Mouse (Mus musculus): ENCODE data around the gene Cacng8.

Cacng8 gene

GRCm38 (mm10) chr7:3425141-3425540 lies 34.7 kb downstream of the Cacng8 start:
- in situ Hi-C loops (cut with MboI; ENCODE audit: low sequenced_read_pairs): no loop called here

GRCm38 (mm10) chr7:3430161-3430560 lies 39.7 kb downstream of the Cacng8 start:
- in situ Hi-C loops (cut with MboI; ENCODE audit: low sequenced_read_pairs): no loop called here

- in situ Hi-C loops (cut with MboI; ENCODE audit: low sequenced_read_pairs): no loop called here
Observed at GRCm38 (mm10) chr7:3432066-3432465, 41.6 kb downstream of the Cacng8 start.

DNA sequence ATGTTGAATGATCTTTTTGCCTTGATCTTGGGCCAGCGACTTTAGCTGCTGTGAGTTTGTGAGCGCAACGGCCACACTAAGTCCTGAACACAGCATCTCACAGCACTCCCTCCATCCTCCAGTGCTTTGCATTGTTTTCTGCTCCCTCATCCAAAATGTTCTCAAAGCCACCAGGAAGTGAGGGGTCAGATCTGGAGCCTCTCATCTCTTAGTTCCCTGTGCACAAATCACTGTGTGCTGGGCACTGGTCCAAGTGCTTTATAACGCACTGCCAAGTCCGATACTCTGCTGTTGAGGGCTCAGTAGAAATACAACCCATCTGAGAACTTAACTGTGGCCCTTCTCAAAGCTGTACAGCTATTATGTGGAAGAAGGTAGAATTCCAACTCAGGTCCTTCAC lies 47.5 kb downstream of the Cacng8 start:
- in situ Hi-C loops (cut with MboI; ENCODE audit: low sequenced_read_pairs): no loop called here

DNA sequence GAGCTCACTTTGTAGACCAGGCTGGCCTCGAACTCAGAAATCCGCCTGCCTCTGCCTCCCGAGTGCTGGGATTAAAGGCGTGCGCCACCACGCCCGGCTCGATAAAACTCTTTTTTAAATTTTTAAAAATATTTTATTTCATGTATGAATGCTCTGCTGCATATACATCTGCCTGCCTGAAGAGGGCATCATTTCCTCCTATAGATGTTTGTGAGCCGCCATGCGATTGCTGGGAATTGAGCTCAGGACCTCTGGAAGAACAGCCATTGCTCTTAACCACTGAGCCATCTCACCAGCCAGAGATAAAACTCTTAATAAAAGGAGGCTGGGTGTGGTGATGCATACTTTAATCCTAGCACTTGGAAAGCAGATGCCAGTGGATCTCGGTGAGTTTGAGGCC lies 49.5 kb downstream of the Cacng8 start:
- in situ Hi-C loops (cut with MboI; ENCODE audit: low sequenced_read_pairs): no loop called here

GRCm38 (mm10) chr7:3440526-3440925 lies 50.0 kb downstream of the Cacng8 start:
- in situ Hi-C loops (cut with MboI; ENCODE audit: low sequenced_read_pairs): no loop called here

- in situ Hi-C loops (cut with MboI; ENCODE audit: low sequenced_read_pairs): no loop called here
Observed at GRCm38 (mm10) chr7:3442476-3443062, 52.1 kb downstream of the Cacng8 start.

DNA sequence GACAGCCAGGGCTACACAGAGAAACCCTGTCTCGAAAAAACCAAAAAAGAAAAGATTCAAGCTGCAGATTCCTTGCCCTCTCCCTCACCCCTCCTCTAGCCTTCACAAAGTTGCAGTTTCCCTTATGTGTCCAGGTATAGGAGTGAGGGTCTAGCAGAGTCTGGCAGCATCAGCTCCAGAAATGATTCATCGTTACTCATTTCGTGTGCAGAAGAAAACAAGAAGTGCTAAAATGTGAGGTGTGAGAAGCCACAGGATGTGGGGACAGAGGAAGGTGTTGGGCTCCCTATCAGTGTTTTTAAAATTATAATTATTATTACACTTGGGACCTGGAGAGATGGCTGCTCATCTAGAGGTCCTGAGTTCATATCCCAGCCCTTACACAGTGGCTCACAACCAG lies 54.2 kb downstream of the Cacng8 start:
- in situ Hi-C loops (cut with MboI; ENCODE audit: low sequenced_read_pairs): no loop called here

- in situ Hi-C loops (cut with MboI; ENCODE audit: low sequenced_read_pairs): no loop called here
Observed at GRCm38 (mm10) chr7:3446584-3446983, 56.1 kb downstream of the Cacng8 start.

DNA sequence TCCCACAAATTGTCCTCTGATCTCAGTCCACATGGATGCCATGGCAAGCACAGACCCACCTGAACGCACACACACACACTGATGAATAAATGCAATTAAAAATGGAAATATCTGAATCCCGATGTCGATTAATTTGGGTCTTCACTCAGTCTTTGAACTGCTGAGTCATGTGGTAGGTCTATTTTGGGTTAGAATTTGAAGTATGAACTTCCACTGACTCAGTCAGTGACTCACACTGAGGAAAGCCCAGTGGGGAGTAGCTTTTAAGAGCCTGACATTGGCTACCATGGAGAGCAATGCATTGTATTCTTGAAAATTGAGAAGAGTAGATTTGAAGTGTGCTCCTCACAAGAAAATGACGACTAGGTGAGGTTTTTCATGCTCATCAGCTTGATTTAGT lies 56.5 kb downstream of the Cacng8 start:
- in situ Hi-C loops (cut with MboI; ENCODE audit: low sequenced_read_pairs): no loop called here

- in situ Hi-C loops (cut with MboI; ENCODE audit: low sequenced_read_pairs): no loop called here
Observed at GRCm38 (mm10) chr7:3448737-3449454, 58.4 kb downstream of the Cacng8 start.

- in situ Hi-C loops (cut with MboI; ENCODE audit: low sequenced_read_pairs): no loop called here
Observed at GRCm38 (mm10) chr7:3450671-3451070, 60.2 kb downstream of the Cacng8 start.

GRCm38 (mm10) chr7:3451161-3451560 lies 60.7 kb downstream of the Cacng8 start:
- in situ Hi-C loops (cut with MboI; ENCODE audit: low sequenced_read_pairs): no loop called here

- in situ Hi-C loops (cut with MboI; ENCODE audit: low sequenced_read_pairs): no loop called here
Observed at GRCm38 (mm10) chr7:3452821-3453485, 62.5 kb downstream of the Cacng8 start.

GRCm38 (mm10) chr7:3453486-3454183 lies 63.2 kb downstream of the Cacng8 start:
- in situ Hi-C loops (cut with MboI; ENCODE audit: low sequenced_read_pairs): no loop called here

DNA sequence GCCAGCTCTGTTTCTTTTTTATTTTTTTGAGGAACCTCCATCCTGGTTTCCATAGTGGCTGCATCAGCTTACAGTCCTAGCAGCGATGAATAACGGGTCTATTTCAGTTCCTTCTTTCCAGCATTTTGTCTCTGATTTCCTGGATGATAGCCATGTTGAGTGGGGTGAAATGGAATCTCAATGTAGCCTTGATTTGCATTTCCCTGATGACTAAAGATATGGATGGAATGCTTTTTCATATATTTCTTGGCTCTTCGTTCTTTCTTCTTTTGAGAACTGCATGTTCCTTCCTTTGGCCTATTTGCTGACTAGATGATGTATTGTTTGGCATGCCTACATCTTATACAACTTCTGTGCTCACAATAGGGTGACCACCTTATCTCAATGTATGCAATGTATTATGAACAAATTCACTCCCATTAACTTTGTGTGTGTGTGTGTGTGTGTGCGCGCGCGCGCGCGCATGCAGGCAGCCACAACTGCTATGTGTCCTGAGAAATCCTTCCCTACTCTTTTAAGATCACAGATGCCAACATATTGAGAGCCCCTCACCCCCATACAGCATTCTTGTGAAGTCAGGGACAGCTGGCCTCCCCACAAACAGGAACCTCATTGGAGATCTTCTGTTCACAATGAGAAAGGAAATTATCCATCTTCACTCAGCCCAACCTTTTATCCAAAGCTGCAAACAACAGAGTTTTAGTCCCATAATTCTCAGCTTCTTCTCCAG lies 66.8 kb downstream of the Cacng8 start:
- in situ Hi-C loops (cut with MboI; ENCODE audit: low sequenced_read_pairs): no loop called here

GRCm38 (mm10) chr7:3457841-3458217 lies 67.3 kb downstream of the Cacng8 start:
- in situ Hi-C loops (cut with MboI; ENCODE audit: low sequenced_read_pairs): no loop called here

- in situ Hi-C loops (cut with MboI; ENCODE audit: low sequenced_read_pairs): no loop called here
Observed at GRCm38 (mm10) chr7:3460261-3460660, 69.8 kb downstream of the Cacng8 start.

GRCm38 (mm10) chr7:3463306-3463705 lies 72.8 kb downstream of the Cacng8 start:
- in situ Hi-C loops (cut with MboI; ENCODE audit: low sequenced_read_pairs): no loop called here

All from CH12F3 (cell line).